Mouse (Mus musculus) cerebellum, adult 8-10 months (tissue): ENCODE measurements around the gene Ankef1.

Experiments
- DNase-seq: peaks from one replicate; pipeline ENCODE4 v3.0.0; 2022

The Ankef1 gene

DNA sequence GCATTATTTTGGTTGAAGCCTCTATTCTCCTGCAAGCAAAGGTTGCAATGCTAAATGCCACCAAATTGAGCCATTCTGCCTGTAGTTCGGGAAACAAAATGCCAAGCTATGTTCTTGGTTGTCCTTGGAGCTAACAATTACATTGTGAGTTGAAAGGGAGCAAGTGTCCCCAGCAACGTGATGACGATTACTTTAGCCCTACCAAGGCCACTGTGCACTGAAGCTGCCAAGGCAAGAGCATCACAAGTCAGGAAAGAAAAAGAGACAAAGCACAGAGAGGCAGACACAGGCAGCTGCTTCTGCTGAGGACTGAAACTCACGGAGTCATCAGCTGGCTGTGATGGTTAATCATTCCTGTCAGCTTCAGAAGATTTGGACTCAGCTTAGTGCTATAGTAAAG, 99.5 kb downstream of the Ankef1 start:
- no peak for DNase-seq
